Mouse (Mus musculus): ENCODE results near the gene Brd2. TPM values are rescaled to one million over a fixed set of nuclear protein-coding genes. Genes with fewer than 3 reads are reported as not detected.
A peak's percentile ranks its signal among the peaks of the same experiment; 100 is the strongest.

Gene Brd2
- polyA plus RNA-seq, 1 experiment from 2014 or later: 140 TPM

- 52% methylated on average over 19 of the region's 19 CpGs for whole genome bisulfite sequencing
- no peak overlapping the region for H3K27ac ChIP-seq
These were observed 7.9 kb upstream of the Brd2 start for GRCm38 (mm10) chr17:34130073-34130947.

GRCm38 (mm10) chr17:34128944-34129791 lies 6.7 kb upstream of the Brd2 start:
- ATAC-seq (replicated peaks; ENCODE audit: low FRiP score): no peak
- WGBS: 19% methylated on average over 18 of the region's 18 CpGs
- no peaks in the 10 kb centered on the region for H3K27me3 ChIP-seq
- peak overlapping the region; percentile 10; the same call in 1 of the 2 replicates for H3K4me3 ChIP-seq (replicated peaks)
- no peaks in the 10 kb centered on the region for H3K36me3 ChIP-seq
- peak overlapping the region; percentile 46 for H3K4me2 ChIP-seq
- H3K27ac ChIP-seq: peak overlapping the region; percentile 33
- H3K9me3 ChIP-seq (replicated peaks): no peaks in the 10 kb centered on the region
- H3K4me1 ChIP-seq: peaks cover 56% of the 10 kb centered on the region
- H3K9ac ChIP-seq: no peak overlapping the region

More at GRCm38 (mm10) chr17:34130073-34130947, 7.9 kb upstream of the Brd2 start:
- Histone ChIP-seq H3K27me3 (no peaks in the 10 kb centered on the region), H3K36me3 (no peaks in the 10 kb centered on the region), H3K9me3 (replicated peaks) (no peaks in the 10 kb centered on the region), H3K4me2 (no peak overlapping the region), H3K4me1 (peaks cover 47% of the 10 kb centered on the region), H3K9ac (no peak overlapping the region), H3K4me3 (replicated peaks) (no peak overlapping the region)
- ATAC-seq (replicated peaks; ENCODE audit: low FRiP score): no peak

- Histone ChIP-seq H3K9ac (no peak overlapping the region), H3K27me3 (no peaks in the 10 kb centered on the region), H3K27ac (peak overlapping the region; percentile 33; the same call in 1 of the 2 replicates), H3K36me3 (no peaks in the 10 kb centered on the region), H3K9me3 (replicated peaks) (no peaks in the 10 kb centered on the region), H3K4me3 (replicated peaks) (peak overlapping the region; percentile 10; the same call in 1 of the 2 replicates), H3K4me1 (peaks cover 63% of the 10 kb centered on the region), H3K4me2 (peak overlapping the region; percentile 46)
- ATAC-seq (replicated peaks; ENCODE audit: low FRiP score): no peak
- WGBS: 27% methylated on average over 13 of the region's 13 CpGs
These were observed 6.0 kb upstream of the Brd2 start for GRCm38 (mm10) chr17:34128264-34128937.

GRCm38 (mm10) chr17:34127475-34127874 lies 5.0 kb upstream of the Brd2 start:
- Histone ChIP-seq H3K36me3 (no peaks in the 10 kb centered on the region), H3K4me3 (replicated peaks) (no peak overlapping the region), H3K9ac (no peak overlapping the region), H3K27ac (0 out of 2 replicates have a peak overlapping the region, but pooled peaks have one; percentile 32), H3K9me3 (replicated peaks) (no peaks in the 10 kb centered on the region), H3K27me3 (no peaks in the 10 kb centered on the region), H3K4me1 (peaks cover 66% of the 10 kb centered on the region), H3K4me2 (no peak overlapping the region)
- no peak; the same call in 1 of the 2 replicates for ATAC-seq (replicated peaks; ENCODE audit: low FRiP score)
- 28% methylated on average over 6 of the region's 6 CpGs for WGBS

GRCm38 (mm10) chr17:34126826-34127420 lies 4.5 kb upstream of the Brd2 start:
- no peak overlapping the region for H3K4me2 ChIP-seq
- H3K9ac ChIP-seq: no peak overlapping the region
- H3K9me3 ChIP-seq (replicated peaks): no peaks in the 10 kb centered on the region
- H3K36me3 ChIP-seq: no peaks in the 10 kb centered on the region
- H3K4me3 ChIP-seq (replicated peaks): no peak overlapping the region
- peaks cover 66% of the 10 kb centered on the region for H3K4me1 ChIP-seq
- no peak for ATAC-seq (replicated peaks; ENCODE audit: low FRiP score)
- H3K27ac ChIP-seq: 0 out of 2 replicates have a peak overlapping the region, but pooled peaks have one; percentile 32
- WGBS: 43% methylated on average over 9 of the region's 9 CpGs
- no peaks in the 10 kb centered on the region for H3K27me3 ChIP-seq

- H3K9me3 ChIP-seq (replicated peaks): no peaks in the 10 kb centered on the region
- ATAC-seq (replicated peaks; ENCODE audit: low FRiP score): no peak
- H3K36me3 ChIP-seq: no peaks in the 10 kb centered on the region
- 0 out of 2 replicates have a peak overlapping the region, but pooled peaks have one; percentile 86 for H3K4me3 ChIP-seq (replicated peaks)
- H3K27ac ChIP-seq: no peak overlapping the region
- H3K27me3 ChIP-seq: no peaks in the 10 kb centered on the region
- no peak overlapping the region for H3K9ac ChIP-seq
- 78% methylated on average over 6 of the region's 6 CpGs for WGBS
- peaks cover 55% of the 10 kb centered on the region for H3K4me1 ChIP-seq
- peak overlapping the region; percentile 94 for H3K4me2 ChIP-seq
These were observed 2.2 kb upstream of the Brd2 start for GRCm38 (mm10) chr17:34124649-34125048.

- Histone ChIP-seq H3K9ac (peak overlapping the region; percentile 94), H3K27ac (peak overlapping the region; percentile 100), H3K27me3 (no peaks in the 10 kb centered on the region), H3K36me3 (peaks cover 1% of the 10 kb centered on the region), H3K9me3 (replicated peaks) (no peaks in the 10 kb centered on the region), H3K4me2 (peak overlapping the region; percentile 94), H3K4me3 (replicated peaks) (peak overlapping the region; percentile 86), H3K4me1 (peaks cover 43% of the 10 kb centered on the region)
- ATAC-seq (replicated peaks; ENCODE audit: low FRiP score): no peak
- 0% methylated on average over 2 of the region's 2 CpGs for WGBS
These were observed 1.1 kb upstream of the Brd2 start for GRCm38 (mm10) chr17:34123518-34123917.

GRCm38 (mm10) chr17:34123111-34123510 lies 677 bp upstream of the Brd2 start:
- Histone ChIP-seq H3K4me3 (replicated peaks) (peak overlapping the region; percentile 86), H3K4me1 (peaks cover 39% of the 10 kb centered on the region), H3K9me3 (replicated peaks) (no peaks in the 10 kb centered on the region), H3K9ac (peak overlapping the region; percentile 94), H3K27me3 (no peaks in the 10 kb centered on the region), H3K4me2 (peak overlapping the region; percentile 94), H3K36me3 (peaks cover 6% of the 10 kb centered on the region), H3K27ac (peak overlapping the region; percentile 100)
- WGBS: 1% methylated on average over 7 of the region's 7 CpGs
- no peak for ATAC-seq (replicated peaks; ENCODE audit: low FRiP score)

- peaks cover 32% of the 10 kb centered on the region for H3K4me1 ChIP-seq
- H3K27me3 ChIP-seq: no peaks in the 10 kb centered on the region
- under 1% methylated on average over 5 of the region's 10 CpGs for WGBS
- H3K4me3 ChIP-seq (replicated peaks): peak overlapping the region; percentile 86
- ATAC-seq (replicated peaks; ENCODE audit: low FRiP score): no peak
- peaks cover 17% of the 10 kb centered on the region for H3K36me3 ChIP-seq
- peak overlapping the region; percentile 94 for H3K9ac ChIP-seq
- peak overlapping the region; percentile 100 for H3K27ac ChIP-seq
- no peaks in the 10 kb centered on the region for H3K9me3 ChIP-seq (replicated peaks)
- H3K4me2 ChIP-seq: peak overlapping the region; percentile 94
These were observed 601 bp downstream of the Brd2 start for GRCm38 (mm10) chr17:34121879-34122187.

- WGBS: under 1% methylated on average over 34 of the region's 35 CpGs
- Histone ChIP-seq H3K27ac (peak overlapping the region; percentile 100), H3K9ac (peak overlapping the region; percentile 94), H3K36me3 (peaks cover 22% of the 10 kb centered on the region), H3K9me3 (replicated peaks) (no peaks in the 10 kb centered on the region), H3K27me3 (no peaks in the 10 kb centered on the region), H3K4me2 (peak overlapping the region; percentile 94), H3K4me1 (peaks cover 32% of the 10 kb centered on the region), H3K4me3 (replicated peaks) (peak overlapping the region; percentile 86)
- ATAC-seq (replicated peaks; ENCODE audit: low FRiP score): peak; percentile 72
These were observed 1.1 kb downstream of the Brd2 start for GRCm38 (mm10) chr17:34121172-34121878.

GRCm38 (mm10) chr17:34120814-34121171 lies 1.6 kb downstream of the Brd2 start:
- peak; percentile 41 for ATAC-seq (replicated peaks; ENCODE audit: low FRiP score)
- peak overlapping the region; percentile 100 for H3K27ac ChIP-seq
- H3K27me3 ChIP-seq: no peaks in the 10 kb centered on the region
- H3K4me3 ChIP-seq (replicated peaks): peak overlapping the region; percentile 86
- WGBS: under 1% methylated on average over 31 of the region's 31 CpGs
- peak overlapping the region; percentile 94 for H3K4me2 ChIP-seq
- H3K9me3 ChIP-seq (replicated peaks): no peaks in the 10 kb centered on the region
- peaks cover 27% of the 10 kb centered on the region for H3K36me3 ChIP-seq
- H3K9ac ChIP-seq: peak overlapping the region; percentile 94
- peaks cover 34% of the 10 kb centered on the region for H3K4me1 ChIP-seq
